Mouse (Mus musculus) intestine, postnatal 0 days (tissue): ENCODE measurements at regions not wholly inside any gene's neighbourhood (a gene's known extent, or its start where the extent isn't known, plus 50 kb on each side); places are given as distances from the start of the nearest gene placed in this dataset.

Experiments used
- ATAC-seq: fragments of 200-750 bp; cut with Nextera tagmentation; 2 replicates; pipeline ENCODE4 v1.8.0; 2017; ENCODE audit warnings: mild to moderate bottlenecking, moderate TSS enrichment, moderate library complexity
- H3K27ac ChIP-seq: fragments of 300-500 bp; sonication (generic); 2 replicates; pipeline ENCODE4 v1.5.1; 2014; ENCODE audit warnings: mild to moderate bottlenecking, low read depth, low read length, moderate library complexity
- H3K27me3 ChIP-seq: fragments of 300-500 bp; sonication (generic); replicated peaks from 2 replicates; pipeline ENCODE4 v1.6.1; 2014; ENCODE audit warnings: low read length, mixed read lengths; ENCODE audit not compliant: control insufficient read depth, insufficient read depth
- H3K36me3 ChIP-seq: fragments of 300-500 bp; sonication (generic); 2 replicates; pipeline ENCODE4 v1.6.1; 2014; ENCODE audit warnings: mild to moderate bottlenecking, moderate library complexity; ENCODE audit not compliant: control insufficient read depth, insufficient read depth
- H3K4me1 ChIP-seq: fragments of 300-500 bp; sonication (generic); replicated peaks from 2 replicates; pipeline ENCODE4 v1.6.1; 2014; ENCODE audit warnings: antibody characterized with exemption, low read length, mixed read lengths; ENCODE audit not compliant: control insufficient read depth, insufficient read depth
- H3K4me2 ChIP-seq: fragments of 300-500 bp; sonication (generic); replicated peaks from 2 replicates; pipeline ENCODE4 v1.6.1; 2014; ENCODE audit warnings: low read depth, mild to moderate bottlenecking, moderate library complexity
- H3K4me3 ChIP-seq: fragments of 300-500 bp; sonication (generic); 2 replicates; pipeline ENCODE4 v1.5.1; 2014; ENCODE audit warnings: low read depth, low read length
- H3K9ac ChIP-seq: fragments of 300-500 bp; sonication (generic); 2 replicates; pipeline ENCODE4 v1.6.1; 2014; ENCODE audit warnings: mild to moderate bottlenecking, low read depth, low read length
- H3K9me3 ChIP-seq: fragments of 300-500 bp; sonication (generic); 2 replicates; pipeline ENCODE4 v1.6.1; 2016; ENCODE audit warnings: mixed run types; ENCODE audit not compliant: control insufficient read depth
- CTCF ChIP-seq: sonication (generic); IDR thresholded peaks from 2 replicates; pipeline ENCODE4 v1.5.1; 2016; ENCODE audit warnings: low read depth, mild to moderate bottlenecking, control low read depth, antibody characterized with exemption, moderate library complexity
- WGBS: fragments of 180-500 bp; shearing (Covaris S2); extraction: QIAGEN DNeasy Blood & Tissue Kit; methylation state at CpG from one replicate; pipeline ENCODE4 v1.1.7; 2014; 5-methylcytosine and 5-hydroxymethylcytosine counted together

GRCm38 (mm10) chr4:148750030-148750429 is 54.2 kb upstream of the Casz1 start:
- Histone ChIP-seq H3K4me2 (no peak overlapping the region), H3K9ac (no peak overlapping the region), H3K36me3 (no peaks in the 10 kb centered on the region), H3K4me3 (no peak overlapping the region), H3K9me3 (no peaks in the 10 kb centered on the region), H3K27ac (no peak overlapping the region), H3K27me3 (peaks cover 32% of the 10 kb centered on the region), H3K4me1 (no peaks in the 10 kb centered on the region)
- no peak for ATAC-seq
- no peak for TF ChIP-seq CTCF
- WGBS, result 90% methylated on average over 10 of the region's 10 CpGs

GRCm38 (mm10) chr4:148751591-148751990 is 52.6 kb upstream of the Casz1 start:
- 66% methylated on average over 7 of the region's 7 CpGs for WGBS
- no peak overlapping the region for H3K4me2 ChIP-seq
- no peak for ATAC-seq

GRCm38 (mm10) chr4:148752360-148753093 is 51.7 kb upstream of the Casz1 start:
- Histone ChIP-seq H3K36me3 (no peaks in the 10 kb centered on the region), H3K9ac (no peak overlapping the region), H3K27ac (no peak overlapping the region), H3K4me1 (no peaks in the 10 kb centered on the region), H3K4me3 (no peak overlapping the region), H3K9me3 (no peaks in the 10 kb centered on the region), H3K27me3 (peaks cover 24% of the 10 kb centered on the region), H3K4me2 (no peak overlapping the region)
- no peak for TF ChIP-seq CTCF
- ATAC-seq, result 0 out of 2 replicates have a peak, but pooled peaks have one; percentile 12
- WGBS, result 58% methylated on average over 14 of the region's 14 CpGs

More at GRCm38 (mm10) chr4:148751591-148751990, 52.6 kb upstream of the Casz1 start:
- no peak for TF ChIP-seq CTCF
- H3K27me3 ChIP-seq, result peaks cover 27% of the 10 kb centered on the region
- H3K4me3 ChIP-seq, result no peak overlapping the region
- H3K4me1 ChIP-seq, result no peaks in the 10 kb centered on the region
- H3K9me3 ChIP-seq, result no peaks in the 10 kb centered on the region
- H3K27ac ChIP-seq, result no peak overlapping the region
- H3K36me3 ChIP-seq, result no peaks in the 10 kb centered on the region
- H3K9ac ChIP-seq, result no peak overlapping the region

GRCm38 (mm10) chr4:148753143-148753798 is 51.0 kb upstream of the Casz1 start:
- Histone ChIP-seq H3K36me3 (no peaks in the 10 kb centered on the region), H3K27ac (no peak overlapping the region), H3K9me3 (no peaks in the 10 kb centered on the region), H3K27me3 (peaks cover 24% of the 10 kb centered on the region), H3K4me2 (no peak overlapping the region), H3K4me1 (no peaks in the 10 kb centered on the region), H3K9ac (no peak overlapping the region), H3K4me3 (no peak overlapping the region)
- ATAC-seq, result no peak
- WGBS, result 72% methylated on average over 17 of the region's 17 CpGs
- TF ChIP-seq CTCF, result no peak

GRCm38 (mm10) chr4:148753849-148754248 is 50.4 kb upstream of the Casz1 start:
- Histone ChIP-seq H3K36me3 (no peaks in the 10 kb centered on the region), H3K27ac (no peak overlapping the region), H3K4me2 (no peak overlapping the region), H3K4me3 (no peak overlapping the region), H3K27me3 (peaks cover 24% of the 10 kb centered on the region), H3K9ac (no peak overlapping the region), H3K9me3 (no peaks in the 10 kb centered on the region), H3K4me1 (no peaks in the 10 kb centered on the region)
- TF ChIP-seq CTCF, result no peak
- no peak for ATAC-seq
- WGBS, result 78% methylated on average over 8 of the region's 8 CpGs
